Mouse (Mus musculus): ENCODE measurements around the gene Sema3f. TPM values are rescaled to one million over a fixed set of nuclear protein-coding genes. Genes with fewer than 3 reads are reported as not detected.

Sema3f gene
- polyA plus RNA-seq, 1 experiment from 2014 or later = 34.0 TPM

- Histone ChIP-seq H3K9me3 (ENCODE audit: control insufficient read depth, low read length) (no peaks in the 10 kb centered on the region), H3K27ac (replicated peaks; ENCODE audit: low read depth, low read length) (no peak overlapping the region), H3K9ac (replicated peaks; ENCODE audit: low read length) (peak overlapping the region; percentile 46), H3K4me1 (ENCODE audit: control insufficient read depth, insufficient read depth, low read length) (peaks cover 23% of the 10 kb centered on the region), H3K4me2 (ENCODE audit: low read length) (peak overlapping the region; percentile 69), H3K27me3 (ENCODE audit: control insufficient read depth, insufficient read depth, low read length) (peaks cover 15% of the 10 kb centered on the region), H3K36me3 (ENCODE audit: control insufficient read depth, insufficient read depth, low read length) (no peaks in the 10 kb centered on the region), H3K4me3 (replicated peaks; ENCODE audit: low read depth, low read length) (peak overlapping the region; percentile 36)
- no peak for DNase-seq
- ATAC-seq (ENCODE audit: low FRiP score, low TSS enrichment) = peak; percentile 28; the same call in 1 of the 2 replicates
- under 1% methylated on average over 30 of the region's 30 CpGs for WGBS
Observed at GRCm38 (mm10) chr9:107666751-107667205, 43.5 kb downstream of the Sema3f start.

- no peak for ATAC-seq (ENCODE audit: low FRiP score, low TSS enrichment)
- no peak overlapping the region for H3K27ac ChIP-seq (replicated peaks; ENCODE audit: low read depth, low read length)
Observed at GRCm38 (mm10) chr9:107665308-107665707, 45.0 kb downstream of the Sema3f start.

DNA sequence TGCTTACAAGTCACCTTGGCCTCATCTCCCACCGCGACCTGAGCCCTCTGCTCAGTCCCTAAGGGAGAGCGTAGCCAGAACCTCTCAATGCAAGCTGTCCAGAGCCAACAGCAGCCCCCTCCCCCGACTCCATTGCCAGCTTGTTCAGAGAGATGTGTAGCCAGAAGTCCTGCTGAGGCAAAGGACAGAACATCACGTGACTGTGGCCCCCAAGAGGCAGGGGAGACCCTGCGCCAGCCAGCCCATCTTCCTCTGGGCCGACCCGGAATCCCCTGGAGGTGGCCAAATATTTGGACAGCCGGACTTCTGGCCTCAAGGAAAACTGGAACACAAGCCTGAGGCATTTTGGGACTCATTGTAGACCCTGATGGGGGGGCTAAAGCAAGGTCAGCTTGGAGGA lies 46.8 kb downstream of the Sema3f start:
- DNase-seq (no peak), ATAC-seq (ENCODE audit: low FRiP score, low TSS enrichment) (no peak)
- Histone ChIP-seq H3K4me2 (ENCODE audit: low read length) (no peak overlapping the region), H3K4me3 (replicated peaks; ENCODE audit: low read depth, low read length) (no peak overlapping the region), H3K36me3 (ENCODE audit: control insufficient read depth, insufficient read depth, low read length) (no peaks in the 10 kb centered on the region), H3K27me3 (ENCODE audit: control insufficient read depth, insufficient read depth, low read length) (peaks cover 15% of the 10 kb centered on the region), H3K27ac (replicated peaks; ENCODE audit: low read depth, low read length) (no peak overlapping the region), H3K9me3 (ENCODE audit: control insufficient read depth, low read length) (no peaks in the 10 kb centered on the region), H3K4me1 (ENCODE audit: control insufficient read depth, insufficient read depth, low read length) (peaks cover 27% of the 10 kb centered on the region), H3K9ac (replicated peaks; ENCODE audit: low read length) (no peak overlapping the region)
- WGBS = 56% methylated on average over 9 of the region's 9 CpGs

More at GRCm38 (mm10) chr9:107665308-107665707, 45.0 kb downstream of the Sema3f start:
- Histone ChIP-seq H3K4me1 (ENCODE audit: control insufficient read depth, insufficient read depth, low read length) (peaks cover 23% of the 10 kb centered on the region), H3K9me3 (ENCODE audit: control insufficient read depth, low read length) (no peaks in the 10 kb centered on the region), H3K4me2 (ENCODE audit: low read length) (peak overlapping the region; percentile 69; the same call in 1 of the 2 replicates), H3K27me3 (ENCODE audit: control insufficient read depth, insufficient read depth, low read length) (peaks cover 15% of the 10 kb centered on the region), H3K36me3 (ENCODE audit: control insufficient read depth, insufficient read depth, low read length) (no peaks in the 10 kb centered on the region), H3K4me3 (replicated peaks; ENCODE audit: low read depth, low read length) (no peak overlapping the region), H3K9ac (replicated peaks; ENCODE audit: low read length) (no peak overlapping the region)
- WGBS = 83% methylated on average over 7 of the region's 7 CpGs
- no peak for DNase-seq

DNA sequence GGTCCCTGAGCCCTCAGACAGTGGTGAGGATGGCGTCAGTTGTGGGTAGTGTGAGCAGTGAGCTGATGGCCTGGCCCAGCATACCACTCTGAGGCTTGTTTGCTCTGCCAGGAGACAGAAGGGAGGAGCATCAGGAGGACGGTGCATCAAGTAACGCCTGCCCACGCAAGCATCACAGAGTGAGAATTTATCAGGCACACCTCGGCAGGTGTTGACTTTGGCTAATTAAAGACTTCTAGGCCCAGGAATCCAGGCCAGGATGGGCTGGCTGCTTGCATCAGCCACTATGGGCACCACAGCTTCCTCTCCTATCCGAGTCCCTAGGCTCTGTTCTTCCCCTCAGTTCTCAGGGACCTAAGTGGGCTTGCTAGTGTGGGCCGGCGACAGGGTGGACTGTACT lies 47.9 kb downstream of the Sema3f start:
- H3K4me1 ChIP-seq (ENCODE audit: control insufficient read depth, insufficient read depth, low read length) = peaks cover 23% of the 10 kb centered on the region
- H3K27me3 ChIP-seq (ENCODE audit: control insufficient read depth, insufficient read depth, low read length) = peaks cover 15% of the 10 kb centered on the region
- no peak overlapping the region for H3K4me3 ChIP-seq (replicated peaks; ENCODE audit: low read depth, low read length)
- H3K4me2 ChIP-seq (ENCODE audit: low read length) = no peak overlapping the region
- DNase-seq (no peak), ATAC-seq (ENCODE audit: low FRiP score, low TSS enrichment) (no peak)
- H3K9me3 ChIP-seq (ENCODE audit: control insufficient read depth, low read length) = no peaks in the 10 kb centered on the region
- no peak overlapping the region for H3K9ac ChIP-seq (replicated peaks; ENCODE audit: low read length)
- H3K36me3 ChIP-seq (ENCODE audit: control insufficient read depth, insufficient read depth, low read length) = no peaks in the 10 kb centered on the region
- 92% methylated on average over 8 of the region's 8 CpGs for WGBS
- no peak overlapping the region for H3K27ac ChIP-seq (replicated peaks; ENCODE audit: low read depth, low read length)

DNA sequence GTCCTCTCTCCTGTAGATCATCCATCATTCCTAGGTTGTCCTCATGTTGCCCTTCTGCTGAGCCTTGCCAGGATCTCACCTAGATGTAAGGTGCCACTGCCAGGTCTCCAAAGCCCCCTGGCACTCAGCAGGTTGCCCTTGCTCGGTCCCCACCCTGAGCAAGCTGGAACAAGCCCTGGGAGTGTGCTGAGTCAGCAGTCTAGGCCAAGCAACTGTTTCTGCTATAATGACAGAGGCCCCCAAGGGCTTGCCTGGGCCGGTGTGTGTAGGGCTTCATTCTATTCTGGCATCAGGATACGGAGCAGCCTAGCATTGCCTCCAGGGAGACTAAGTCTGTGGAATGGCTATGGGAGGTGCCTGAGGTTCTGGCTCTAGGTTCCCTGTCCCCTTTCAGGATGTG lies 49.5 kb downstream of the Sema3f start:
- 53% methylated on average over 3 of the region's 3 CpGs for WGBS
- no peak overlapping the region for H3K27ac ChIP-seq (replicated peaks; ENCODE audit: low read depth, low read length)
- H3K27me3 ChIP-seq (ENCODE audit: control insufficient read depth, insufficient read depth, low read length) = peaks cover 5% of the 10 kb centered on the region; the same call in 1 of the 2 replicates
- ATAC-seq (ENCODE audit: low FRiP score, low TSS enrichment) = no peak
- H3K4me2 ChIP-seq (ENCODE audit: low read length) = no peak overlapping the region
- no peak for DNase-seq
- peaks cover 10% of the 10 kb centered on the region for H3K4me1 ChIP-seq (ENCODE audit: control insufficient read depth, insufficient read depth, low read length)
- no peak overlapping the region for H3K4me3 ChIP-seq (replicated peaks; ENCODE audit: low read depth, low read length)
- H3K9me3 ChIP-seq (ENCODE audit: control insufficient read depth, low read length) = no peaks in the 10 kb centered on the region
- no peaks in the 10 kb centered on the region for H3K36me3 ChIP-seq (ENCODE audit: control insufficient read depth, insufficient read depth, low read length)
- no peak overlapping the region for H3K9ac ChIP-seq (replicated peaks; ENCODE audit: low read length)

- no peaks in the 10 kb centered on the region for H3K27me3 ChIP-seq (ENCODE audit: control insufficient read depth, insufficient read depth, low read length)
- 95% methylated on average over 3 of the region's 3 CpGs for WGBS
- H3K27ac ChIP-seq (replicated peaks; ENCODE audit: low read depth, low read length) = peak overlapping the region; percentile 32; the same call in 1 of the 2 replicates
- H3K9me3 ChIP-seq (ENCODE audit: control insufficient read depth, low read length) = no peaks in the 10 kb centered on the region
- no peak overlapping the region for H3K4me2 ChIP-seq (ENCODE audit: low read length)
- H3K9ac ChIP-seq (replicated peaks; ENCODE audit: low read length) = no peak overlapping the region; the same call in 1 of the 2 replicates
- DNase-seq = no peak
- H3K36me3 ChIP-seq (ENCODE audit: control insufficient read depth, insufficient read depth, low read length) = no peaks in the 10 kb centered on the region
- no peak overlapping the region for H3K4me3 ChIP-seq (replicated peaks; ENCODE audit: low read depth, low read length)
- H3K4me1 ChIP-seq (ENCODE audit: control insufficient read depth, insufficient read depth, low read length) = peaks cover 10% of the 10 kb centered on the region
- no peak for ATAC-seq (ENCODE audit: low FRiP score, low TSS enrichment)
Observed at GRCm38 (mm10) chr9:107659961-107660360, 50.3 kb downstream of the Sema3f start.

DNA sequence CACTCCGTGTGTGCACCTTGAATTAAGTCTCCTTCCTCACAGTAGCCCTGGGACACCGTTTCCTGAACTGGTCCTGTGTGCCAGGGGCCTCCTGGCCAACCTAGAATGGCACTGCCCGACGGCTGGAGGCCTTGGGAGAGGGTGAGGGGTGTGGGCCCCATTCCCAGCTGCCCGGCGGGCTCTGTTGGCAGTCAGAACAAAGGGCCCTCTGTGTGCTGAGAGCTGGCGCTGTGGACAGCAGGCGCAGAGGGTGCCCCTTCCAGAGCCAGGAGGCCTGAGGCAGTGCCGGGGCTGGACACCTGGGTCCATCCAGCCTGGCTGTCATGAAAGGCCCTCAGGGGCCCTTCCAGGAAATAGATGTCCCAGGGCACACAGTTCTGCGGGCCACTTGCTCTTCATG lies 50.7 kb downstream of the Sema3f start:
- DNase-seq = peak; percentile 40
- Histone ChIP-seq H3K36me3 (ENCODE audit: control insufficient read depth, insufficient read depth, low read length) (no peaks in the 10 kb centered on the region), H3K4me1 (ENCODE audit: control insufficient read depth, insufficient read depth, low read length) (peaks cover 10% of the 10 kb centered on the region), H3K4me3 (replicated peaks; ENCODE audit: low read depth, low read length) (no peak overlapping the region), H3K27ac (replicated peaks; ENCODE audit: low read depth, low read length) (peak overlapping the region; percentile 32; the same call in 1 of the 2 replicates), H3K9me3 (ENCODE audit: control insufficient read depth, low read length) (no peaks in the 10 kb centered on the region), H3K27me3 (ENCODE audit: control insufficient read depth, insufficient read depth, low read length) (no peaks in the 10 kb centered on the region), H3K9ac (replicated peaks; ENCODE audit: low read length) (no peak overlapping the region; the same call in 1 of the 2 replicates), H3K4me2 (ENCODE audit: low read length) (no peak overlapping the region)
- ATAC-seq (ENCODE audit: low FRiP score, low TSS enrichment) = no peak
- 73% methylated on average over 10 of the region's 10 CpGs for whole genome bisulfite sequencing

GRCm38 (mm10) chr9:107658096-107658495 lies 52.2 kb downstream of the Sema3f start:
- Histone ChIP-seq H3K4me2 (ENCODE audit: low read length) (no peak overlapping the region), H3K9ac (replicated peaks; ENCODE audit: low read length) (no peak overlapping the region), H3K4me3 (replicated peaks; ENCODE audit: low read depth, low read length) (no peak overlapping the region), H3K27ac (replicated peaks; ENCODE audit: low read depth, low read length) (no peak overlapping the region), H3K36me3 (ENCODE audit: control insufficient read depth, insufficient read depth, low read length) (no peaks in the 10 kb centered on the region), H3K4me1 (ENCODE audit: control insufficient read depth, insufficient read depth, low read length) (0 out of 2 replicates have a peak, but pooled peaks cover 4% of the 10 kb centered on the region), H3K27me3 (ENCODE audit: control insufficient read depth, insufficient read depth, low read length) (no peaks in the 10 kb centered on the region), H3K9me3 (ENCODE audit: control insufficient read depth, low read length) (no peaks in the 10 kb centered on the region)
- no peak for DNase-seq
- ATAC-seq (ENCODE audit: low FRiP score, low TSS enrichment) = no peak
- 92% methylated on average over 6 of the region's 6 CpGs for WGBS

- DNase-seq = no peak
- WGBS = 81% methylated on average over 5 of the region's 5 CpGs
- ATAC-seq (ENCODE audit: low FRiP score, low TSS enrichment) = no peak
Observed at GRCm38 (mm10) chr9:107657144-107657543, 53.1 kb downstream of the Sema3f start.

More at GRCm38 (mm10) chr9:107657144-107657543, 53.1 kb downstream of the Sema3f start:
- Histone ChIP-seq H3K4me3 (replicated peaks; ENCODE audit: low read depth, low read length) (no peak overlapping the region), H3K27ac (replicated peaks; ENCODE audit: low read depth, low read length) (no peak overlapping the region), H3K27me3 (ENCODE audit: control insufficient read depth, insufficient read depth, low read length) (no peaks in the 10 kb centered on the region), H3K36me3 (ENCODE audit: control insufficient read depth, insufficient read depth, low read length) (no peaks in the 10 kb centered on the region), H3K9ac (replicated peaks; ENCODE audit: low read length) (no peak overlapping the region), H3K9me3 (ENCODE audit: control insufficient read depth, low read length) (no peaks in the 10 kb centered on the region), H3K4me1 (ENCODE audit: control insufficient read depth, insufficient read depth, low read length) (0 out of 2 replicates have a peak, but pooled peaks cover 4% of the 10 kb centered on the region), H3K4me2 (ENCODE audit: low read length) (no peak overlapping the region)

Measured in midbrain, embryonic 14.5 days (tissue).